Mouse (Mus musculus): ENCODE data around the gene Fbxl15. TPM values are rescaled to one million over a fixed set of nuclear protein-coding genes. Genes with fewer than 3 reads are reported as not detected.

Gene Fbxl15
- polyA plus RNA-seq (2014; fragmentation: Illumina TruSeq; extraction: RNeasy Lipid Tissue Mini Kit (QIAGEN cat#74804); ENCODE audit: low read depth, low replicate concordance): not detected

GRCm38 (mm10) chr19:46328081-46329030, at the start of gene Fbxl15:
Gene Fbxl15, plus strand, starts transcription at chr19:46328184.

DNA sequence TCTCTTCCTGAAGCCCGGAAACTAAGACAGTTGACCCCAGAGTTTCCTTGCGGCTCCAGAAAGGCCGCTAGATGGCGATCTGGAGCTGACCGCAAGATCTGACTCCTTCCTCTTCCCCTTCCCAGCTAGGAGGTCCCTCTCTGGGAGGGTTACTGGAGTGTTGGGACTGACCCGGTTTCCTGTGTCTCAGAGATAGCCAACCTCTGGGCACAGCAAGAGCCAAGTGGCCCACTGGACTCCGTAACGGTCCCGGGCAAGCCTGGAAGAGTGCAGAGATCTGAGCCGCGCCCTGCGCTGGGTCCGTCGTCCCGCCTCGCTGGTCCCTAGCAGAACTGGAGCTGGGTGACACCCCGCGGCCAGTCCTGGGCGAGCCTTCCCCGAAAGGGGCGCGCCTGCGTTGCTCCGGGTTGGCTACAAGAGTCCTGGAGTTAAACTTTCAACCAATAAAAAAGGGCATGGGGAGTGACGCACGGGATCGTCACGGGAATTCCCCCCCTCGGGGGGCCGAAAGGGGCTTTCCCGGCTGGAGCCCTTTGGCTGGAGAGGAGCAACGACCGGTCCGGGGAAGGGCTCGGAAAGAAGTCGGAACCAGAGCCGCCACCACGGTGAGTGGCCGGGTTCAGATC, 23.7 kb upstream of the Fbxl15 start, which contains the start of gene Nfkb2:
Gene Nfkb2, plus strand, starts transcription at position 105 of the 626 bp plus-strand sequence.

DNA sequence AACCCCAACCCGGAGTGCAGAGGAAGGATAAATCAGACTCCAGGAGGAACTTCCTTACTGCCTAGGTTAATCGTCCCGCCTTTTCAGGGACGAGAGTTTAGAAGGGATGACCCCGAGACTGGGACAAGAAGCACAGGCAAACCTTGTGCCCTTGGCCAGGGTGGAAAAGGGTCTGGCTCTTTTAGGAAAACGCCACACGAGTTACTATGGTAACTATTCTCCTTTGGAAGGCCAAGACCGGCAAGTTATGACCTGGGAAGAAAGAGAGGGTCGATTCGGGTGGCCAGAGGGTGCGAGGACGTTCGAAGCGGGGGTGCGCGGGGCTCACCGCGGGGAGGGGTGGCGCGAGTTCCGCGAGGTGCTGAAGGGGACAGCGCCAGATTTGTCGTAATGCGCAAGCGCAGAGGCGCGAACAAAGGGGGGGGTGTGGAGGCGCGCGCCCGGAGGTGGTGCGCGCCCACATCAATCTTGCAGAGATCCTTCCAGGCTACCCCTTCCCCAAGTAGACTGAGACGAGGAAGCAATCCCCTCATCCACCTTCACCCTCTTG, 1.2 kb upstream of the Fbxl15 start, which contains the start of gene Psd:
Gene Psd, minus strand, starts transcription at position 401 of the 550 bp plus-strand sequence.

DNA sequence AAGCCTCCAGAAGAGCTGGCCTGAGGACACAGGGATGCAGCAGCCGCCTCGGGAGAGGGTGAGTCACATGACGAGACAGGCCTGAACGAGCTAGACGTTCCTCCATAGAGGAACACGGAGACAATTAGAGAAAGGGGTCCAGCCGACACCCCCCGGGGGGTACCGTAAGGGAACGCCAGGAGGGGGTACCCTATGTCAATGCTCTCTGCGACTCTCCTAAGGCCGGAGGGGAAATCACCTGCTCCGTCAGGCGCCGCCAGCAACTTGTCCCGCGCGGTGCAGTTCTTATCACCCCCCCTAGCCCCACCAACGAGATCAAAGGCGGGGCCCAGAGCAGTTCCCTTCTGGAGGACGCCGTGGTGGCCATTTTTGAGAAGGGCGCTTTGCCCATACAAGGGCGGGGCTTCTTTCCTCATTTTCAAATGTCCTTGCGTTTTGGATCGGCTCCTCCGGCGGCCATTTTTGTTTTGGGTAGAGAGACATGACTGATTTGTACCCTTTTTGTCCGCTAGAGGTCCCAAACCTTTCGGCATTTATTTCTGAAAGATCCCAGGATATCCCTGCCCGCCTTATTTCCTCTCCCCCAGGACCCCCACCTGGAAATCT, 10.4 kb downstream of the Fbxl15 start, which contains the start of gene Cuedc2:
Gene Cuedc2, minus strand, starts transcription at position 372 of the 606 bp plus-strand sequence.

GRCm38 (mm10) chr19:46350168-46350932, 22.4 kb downstream of the Fbxl15 start, which contains the start of gene 2310034G01Rik:
Gene 2310034G01Rik, minus strand, starts transcription at chr19:46350302.

Other genes with a start within 250 kb of the Fbxl15 start
- gene Elovl3, start 196.3 kb upstream of the Fbxl15 start, polyA plus RNA-seq (2014; fragmentation: Illumina TruSeq; extraction: RNeasy Lipid Tissue Mini Kit (QIAGEN cat#74804); ENCODE audit: low read depth, low replicate concordance): not detected
- gene Pitx3, start 179.9 kb upstream of the Fbxl15 start, polyA plus RNA-seq (2014; fragmentation: Illumina TruSeq; extraction: RNeasy Lipid Tissue Mini Kit (QIAGEN cat#74804); ENCODE audit: low read depth, low replicate concordance): not detected
- 34.5 TPM for gene Gbf1, start 175.7 kb upstream of the Fbxl15 start, polyA plus RNA-seq (2014; fragmentation: Illumina TruSeq; extraction: RNeasy Lipid Tissue Mini Kit (QIAGEN cat#74804); ENCODE audit: low read depth, low replicate concordance)
- 1.6 TPM for gene Nfkb2, start 23.9 kb upstream of the Fbxl15 start, polyA plus RNA-seq (2014; fragmentation: Illumina TruSeq; extraction: RNeasy Lipid Tissue Mini Kit (QIAGEN cat#74804); ENCODE audit: low read depth, low replicate concordance)
- gene Psd, start 1.0 kb upstream of the Fbxl15 start, polyA plus RNA-seq (2014; fragmentation: Illumina TruSeq; extraction: RNeasy Lipid Tissue Mini Kit (QIAGEN cat#74804); ENCODE audit: low read depth, low replicate concordance): 2.7 TPM
- 2.8 TPM for gene Cuedc2, start 10.5 kb downstream of the Fbxl15 start, polyA plus RNA-seq (2014; fragmentation: Illumina TruSeq; extraction: RNeasy Lipid Tissue Mini Kit (QIAGEN cat#74804); ENCODE audit: low read depth, low replicate concordance)
- 1.1 TPM for gene Mfsd13a, start 12.9 kb downstream of the Fbxl15 start, polyA plus RNA-seq (2014; fragmentation: Illumina TruSeq; extraction: RNeasy Lipid Tissue Mini Kit (QIAGEN cat#74804); ENCODE audit: low read depth, low replicate concordance)
- 1.8 TPM for gene 2310034G01Rik, start 22.1 kb downstream of the Fbxl15 start, polyA plus RNA-seq (2014; fragmentation: Illumina TruSeq; extraction: RNeasy Lipid Tissue Mini Kit (QIAGEN cat#74804); ENCODE audit: low read depth, low replicate concordance)
- 47.3 TPM for gene Actr1a, start 67.6 kb downstream of the Fbxl15 start, polyA plus RNA-seq (2014; fragmentation: Illumina TruSeq; extraction: RNeasy Lipid Tissue Mini Kit (QIAGEN cat#74804); ENCODE audit: low read depth, low replicate concordance)
- 2.4 TPM for gene Sufu, start 68.7 kb downstream of the Fbxl15 start, polyA plus RNA-seq (2014; fragmentation: Illumina TruSeq; extraction: RNeasy Lipid Tissue Mini Kit (QIAGEN cat#74804); ENCODE audit: low read depth, low replicate concordance)
- gene Trim8, start 173.5 kb downstream of the Fbxl15 start, polyA plus RNA-seq (2014; fragmentation: Illumina TruSeq; extraction: RNeasy Lipid Tissue Mini Kit (QIAGEN cat#74804); ENCODE audit: low read depth, low replicate concordance): 5.2 TPM
- gene Arl3, start 245.0 kb downstream of the Fbxl15 start, polyA plus RNA-seq (2014; fragmentation: Illumina TruSeq; extraction: RNeasy Lipid Tissue Mini Kit (QIAGEN cat#74804); ENCODE audit: low read depth, low replicate concordance): 33.2 TPM
- 9.9 TPM for gene Sfxn2, start 245.2 kb downstream of the Fbxl15 start, polyA plus RNA-seq (2014; fragmentation: Illumina TruSeq; extraction: RNeasy Lipid Tissue Mini Kit (QIAGEN cat#74804); ENCODE audit: low read depth, low replicate concordance)

All from sigmoid colon, adult 10 weeks (tissue).